In the genomic region with DNA sequence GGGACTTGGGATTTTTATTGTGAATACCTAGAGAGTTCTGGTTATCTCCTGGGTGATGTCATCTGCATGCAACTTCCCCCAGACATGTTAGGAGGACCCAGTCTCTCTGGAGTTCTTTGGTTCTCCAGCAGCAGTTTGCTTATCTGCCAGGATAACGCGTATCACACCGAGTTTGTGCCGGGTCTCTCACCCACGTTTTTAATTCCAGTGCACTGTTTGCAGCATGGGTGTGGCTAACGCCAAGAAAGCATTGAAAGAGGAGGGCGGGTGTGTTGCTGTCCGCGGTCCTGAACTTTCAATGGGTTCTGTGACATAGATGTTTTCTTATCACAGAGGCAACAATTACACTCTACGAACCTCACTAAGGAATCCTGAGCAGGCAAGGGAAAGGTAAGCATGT, we compare ENCODE assay signal across 8 mouse cellular contexts. TPM values are rescaled to one million over a fixed set of nuclear protein-coding genes. Genes with fewer than 3 reads are reported as not detected.
DNase-seq lines count a peak whose midpoint lies in the region.

No protein-coding gene starts in this region.

- peak; percentile 56 for DNase-seq in gastrocnemius, postnatal 10 days
- DNase-seq in gastrocnemius, adult 8-10 months (ENCODE audit: low spot score in 2 of 2): no peak
- DNase-seq in CD4-positive helper T cell, adult 2 months (ENCODE audit: low read depth, low spot score): peak; percentile 59
- peak; percentile 56 for DNase-seq in c-Kit-positive CD71-positive TER-119-positive erythroid progenitor cells, embryonic 14.5 days (ENCODE audit: low spot score)
- peak; percentile 7 for DNase-seq in large intestine, adult 2 months (ENCODE audit: low read depth, low spot score)
- peak; percentile 81 for DNase-seq in retina, embryonic 14.5 days (ENCODE audit: low spot score)
- no peak for DNase-seq in cerebellum, postnatal 36 days
- no peak for DNase-seq in cerebellum, postnatal 14 days

- WGBS in large intestine, adult 2 months: 2% methylated on average over 10 of the region's 10 CpGs

RNA-seq across cellular contexts. Expression of gene Rnf38, which starts 26.7 kb away (rescaled TPM):
- 10 to 100 TPM; 18.8 to 27.7 TPM for total RNA-seq in gastrocnemius, postnatal 10 days (2021)
- 10 to 100 TPM; 10.5 to 12.9 (median 11.5) TPM for total RNA-seq in gastrocnemius, adult 8-10 months (2022)
- 31.4 and 68.5 TPM in 2 replicates for polyA plus RNA-seq in large intestine, adult 2 months (2012; rRNA removed)

RNA-seq across cellular contexts. Expression of gene Melk, which starts 40.4 kb away (rescaled TPM):
- 1 to 10 TPM; 3.7 to 5.0 TPM for total RNA-seq in gastrocnemius, postnatal 10 days (2021)
- total RNA-seq in gastrocnemius, adult 8-10 months (2022): not detected
- polyA plus RNA-seq in large intestine, adult 2 months (2012; rRNA removed): 8.4 and 9.5 TPM in 2 replicates

Comparison
In these comparisons a context has a peak if more than half of its experiments do, and no peak if none do; other contexts are left out.
1. DNase-seq: peak in gastrocnemius, postnatal 10 days (single experiment), CD4-positive helper T cell, adult 2 months (single experiment), c-Kit-positive CD71-positive TER-119-positive erythroid progenitor cells, embryonic 14.5 days (single experiment), large intestine, adult 2 months (single experiment) and retina, embryonic 14.5 days (single experiment); none in gastrocnemius, adult 8-10 months (0 of 2), cerebellum, postnatal 36 days (0 of 2) and cerebellum, postnatal 14 days (0 of 2).
2. RNA of gene Melk, which starts 40.4 kb away (total RNA-seq): 3.7 to 5.0 TPM in gastrocnemius, postnatal 10 days; not detected in gastrocnemius, adult 8-10 months; every median in the first group is over 4 times any median in the second.